Mouse (Mus musculus): ENCODE measurements around the gene Ccdc92.

DNA sequence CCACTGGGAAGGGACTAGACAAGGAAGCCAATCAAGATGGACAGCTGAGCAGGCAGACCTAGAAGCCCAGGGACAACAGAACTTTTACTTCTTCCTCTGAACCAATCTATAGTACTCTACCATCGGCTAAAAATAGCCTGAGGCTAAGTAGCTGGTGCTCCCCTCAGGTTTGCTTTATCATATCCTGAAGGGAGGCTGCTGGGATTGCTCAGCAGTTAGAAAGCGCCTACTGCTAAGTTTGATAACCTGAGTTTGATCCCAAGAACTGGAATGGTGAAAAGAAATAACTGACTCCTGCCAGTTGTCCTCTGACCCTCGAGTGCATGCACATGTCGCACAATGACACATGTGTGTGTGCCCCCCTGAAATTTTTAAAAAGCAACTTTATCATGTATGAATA is 17.3 kb downstream of the Ccdc92 start:
- TF ChIP-seq POLR2A (IDR thresholded peaks at IDR 0.05; ENCODE audit: borderline replicate concordance, extremely low read depth, low read depth, low read length) (no peak), CTCF (IDR thresholded peaks at IDR 0.05; ENCODE audit: insufficient read depth, low read length) (no peak)

Measured in lung, adult 2 months (tissue).